Mouse (Mus musculus): ENCODE data around the gene Ttc22.

The Ttc22 gene

DNA sequence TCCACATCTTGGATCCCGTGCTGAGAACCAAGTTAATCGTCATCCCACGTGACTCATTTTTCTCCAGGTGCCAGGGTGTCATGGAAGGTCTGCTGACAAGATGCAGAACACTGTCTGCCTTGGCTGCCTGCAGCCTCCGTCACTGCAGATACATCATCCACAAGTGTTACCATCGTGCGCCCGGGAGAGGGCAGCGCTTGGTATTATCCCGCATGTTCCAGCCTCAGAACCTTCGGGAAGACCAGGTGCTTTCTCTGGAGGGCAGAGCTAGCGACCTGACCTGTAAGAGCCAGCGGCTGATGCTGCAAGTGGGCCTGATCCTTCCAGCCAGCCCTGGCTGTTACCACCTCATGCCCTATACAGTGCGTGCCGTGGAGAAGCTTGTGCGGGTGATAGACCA is 30.8 kb downstream of the Ttc22 start:
- DNase-seq (ENCODE audit: low read depth in 2 of 2, low spot score in 2 of 2), result no peak

DNA sequence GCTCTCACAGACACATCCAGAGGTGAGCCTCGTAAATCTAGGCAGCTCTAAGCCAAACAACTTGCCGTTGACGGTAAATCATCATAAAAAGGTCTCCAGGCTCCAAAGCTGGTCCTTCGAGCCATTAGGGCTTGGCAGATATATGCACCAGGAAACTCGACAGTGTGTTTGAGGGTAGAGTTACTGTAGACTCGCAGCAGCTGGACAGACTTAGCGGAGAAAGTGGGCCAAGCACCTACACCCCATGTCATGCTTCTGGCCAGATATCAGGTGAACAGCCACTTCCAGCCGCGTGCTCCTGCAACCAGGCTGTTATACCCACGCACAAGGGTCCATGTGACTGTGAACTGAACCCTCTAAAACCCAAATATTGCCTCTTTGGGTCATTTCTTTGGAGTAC is 33.4 kb downstream of the Ttc22 start:
- no peak for DNase-seq (ENCODE audit: low read depth in 2 of 2, low spot score in 2 of 2)

DNA sequence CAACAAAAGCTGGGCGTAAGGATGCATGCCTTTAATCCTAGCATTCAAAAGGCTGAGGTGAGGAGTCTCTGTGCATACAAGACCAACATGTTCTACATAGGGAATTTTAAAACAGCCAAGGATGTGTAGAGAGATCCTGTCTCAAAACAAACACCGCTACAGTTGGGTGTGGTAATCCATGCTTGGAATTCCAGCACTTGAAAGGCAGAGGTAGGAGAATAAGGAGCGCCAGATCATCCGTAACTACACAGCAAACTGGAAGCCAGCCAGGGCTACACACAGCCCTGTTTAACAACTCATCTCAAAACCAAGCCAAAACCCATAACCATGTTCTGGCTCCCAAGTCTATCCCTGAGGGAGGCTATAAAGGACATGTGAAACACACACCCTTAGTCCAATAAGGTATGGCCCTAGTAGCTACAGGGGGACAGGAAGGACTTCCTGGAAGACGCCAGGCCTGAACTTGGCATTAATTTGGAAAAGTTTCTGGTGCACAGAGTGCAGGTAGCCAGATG is 41.8 kb downstream of the Ttc22 start:
- no peak for DNase-seq (ENCODE audit: low read depth in 2 of 2, low spot score in 2 of 2)

DNA sequence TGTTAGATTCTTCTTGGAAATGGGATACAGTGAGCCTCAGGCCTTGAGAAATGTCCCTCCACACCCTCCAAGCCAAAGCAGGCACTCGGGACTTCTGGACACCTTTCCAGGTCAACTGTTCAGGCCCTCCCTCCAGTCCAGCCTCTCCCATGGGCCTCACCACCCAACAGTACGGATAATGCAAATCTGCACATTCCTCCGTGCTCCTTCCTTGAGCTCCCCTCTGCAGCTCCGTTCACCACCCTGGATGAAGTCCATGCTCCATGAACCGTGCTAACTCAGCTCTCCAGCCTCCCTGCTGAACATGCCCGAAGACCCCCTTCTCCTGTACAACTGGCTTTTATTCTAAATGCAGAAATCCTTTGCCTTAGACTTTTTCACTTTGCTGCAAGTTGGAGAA is 42.5 kb downstream of the Ttc22 start:
- DNase-seq (ENCODE audit: low read depth in 2 of 2, low spot score in 2 of 2), result no peak

DNA sequence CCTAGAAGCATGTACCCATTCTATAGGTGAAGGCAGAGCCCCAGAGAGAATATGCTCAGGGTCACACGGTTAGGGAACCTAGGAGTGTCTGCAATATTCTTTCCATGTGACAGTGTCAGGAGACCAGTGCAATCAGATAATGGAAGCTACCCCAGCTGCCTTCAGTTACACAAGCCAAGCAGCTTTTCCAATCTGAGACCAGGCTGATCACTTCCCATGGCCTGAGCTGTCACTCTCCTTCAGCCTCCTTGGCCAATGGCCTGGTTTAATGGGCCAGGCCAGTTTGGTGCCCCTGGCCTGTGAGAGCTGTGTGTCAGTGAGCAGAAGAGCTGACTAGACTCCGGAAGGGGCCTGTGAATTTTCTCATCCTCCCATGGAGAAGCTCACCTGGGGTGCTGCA is 43.0 kb downstream of the Ttc22 start:
- no peak for DNase-seq (ENCODE audit: low read depth in 2 of 2, low spot score in 2 of 2)

DNA sequence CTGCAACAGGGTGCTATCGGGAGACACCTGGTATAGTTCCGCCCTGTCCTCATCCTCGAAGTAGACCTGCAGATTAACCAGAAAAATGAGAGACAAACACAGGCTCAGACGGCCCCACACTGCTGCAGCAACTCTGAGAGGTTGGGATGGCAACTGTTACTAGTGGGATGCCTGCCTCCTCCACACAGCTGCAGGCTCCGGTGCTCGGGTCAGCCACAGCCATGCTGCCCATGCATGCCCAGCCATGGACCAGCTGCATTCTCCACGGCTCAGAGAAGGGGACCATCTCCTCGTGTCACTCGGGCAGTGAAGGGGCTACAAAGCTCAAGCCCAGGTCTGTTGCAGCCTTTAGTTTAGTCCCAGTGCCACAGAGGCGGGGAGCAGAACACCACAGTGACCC is 43.4 kb downstream of the Ttc22 start:
- DNase-seq (ENCODE audit: low read depth in 2 of 2, low spot score in 2 of 2), result no peak

DNA sequence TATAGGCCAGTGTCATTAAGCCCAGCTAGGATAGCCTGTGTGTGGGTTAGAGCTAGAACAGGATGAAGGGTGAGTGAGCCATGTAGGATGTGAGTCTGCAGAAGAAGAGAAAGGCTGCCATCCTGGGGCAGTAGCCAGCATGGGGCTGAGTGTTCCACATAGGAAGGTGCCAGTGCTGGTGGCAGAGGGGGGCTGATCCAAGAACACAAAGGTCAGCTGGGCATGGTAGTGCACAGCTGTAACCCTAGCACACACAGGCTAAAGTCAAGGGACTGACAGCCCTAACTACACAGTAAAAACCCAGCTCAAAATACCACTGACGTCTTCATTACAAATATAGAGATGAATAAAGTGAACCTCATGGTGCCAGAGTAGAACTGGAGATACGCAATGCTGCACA is 44.3 kb downstream of the Ttc22 start:
- DNase-seq (ENCODE audit: low read depth in 2 of 2, low spot score in 2 of 2), result no peak

DNA sequence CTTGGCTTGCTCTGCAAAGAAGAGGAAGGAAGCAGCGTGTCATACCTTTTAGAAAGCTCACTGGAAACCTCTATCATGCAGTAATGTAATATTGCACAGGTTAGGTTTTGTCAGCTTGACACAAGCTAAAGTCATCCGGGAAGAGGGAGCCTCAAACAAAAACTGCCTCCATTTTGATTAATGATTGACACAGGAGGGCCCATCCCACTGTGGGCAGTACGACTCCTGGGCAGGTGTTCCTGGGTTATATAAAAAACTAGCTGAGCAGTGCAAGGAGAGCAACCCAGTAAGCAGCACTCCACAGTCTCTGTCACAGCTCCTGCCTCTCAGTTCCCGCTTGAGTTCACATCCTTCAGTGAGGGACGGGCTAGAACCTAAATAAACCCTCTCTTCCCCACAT is 54.5 kb downstream of the Ttc22 start:
- DNase-seq (ENCODE audit: low read depth in 2 of 2, low spot score in 2 of 2), result no peak

DNA sequence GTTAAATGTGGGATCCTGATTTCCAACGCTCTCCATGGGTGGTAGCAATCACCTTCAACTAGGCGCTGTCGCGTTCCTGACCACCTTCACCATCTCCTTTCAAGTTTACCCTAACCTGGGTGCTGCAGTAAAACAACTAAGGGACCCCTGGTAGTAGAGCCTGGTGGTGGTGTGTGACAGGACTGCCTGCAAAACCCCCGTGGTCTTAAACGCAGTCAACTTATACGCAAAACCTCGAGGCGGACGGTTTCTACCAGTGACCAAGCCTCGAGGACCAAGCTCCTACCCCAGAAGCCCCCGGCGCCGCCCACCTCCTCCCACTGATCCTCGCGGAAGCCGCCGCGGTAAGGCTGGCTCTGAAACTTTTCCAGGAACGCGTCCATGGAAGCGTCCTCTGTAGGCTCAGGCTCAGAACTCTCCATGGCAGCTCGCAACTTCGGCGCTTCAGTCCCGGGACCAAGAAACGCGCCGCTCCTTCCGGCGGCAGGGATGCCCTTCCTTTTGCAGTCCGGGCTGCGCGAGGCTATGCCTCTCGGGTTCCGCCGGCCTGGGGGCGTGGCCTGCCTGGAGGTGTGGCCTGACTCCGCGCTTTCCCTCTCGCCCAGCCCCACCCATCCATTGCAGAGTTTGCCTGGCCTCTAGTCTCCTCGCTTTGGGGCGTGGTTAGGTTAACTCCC is 56.3 kb downstream of the Ttc22 start, which contains the start of gene Ttc4:
TSS of gene Ttc4 (minus strand) at position 503 of the 677 bp plus-strand sequence.
- peak; percentile 86 to 91 for DNase-seq (ENCODE audit: low read depth in 2 of 2, low spot score in 2 of 2)

DNA sequence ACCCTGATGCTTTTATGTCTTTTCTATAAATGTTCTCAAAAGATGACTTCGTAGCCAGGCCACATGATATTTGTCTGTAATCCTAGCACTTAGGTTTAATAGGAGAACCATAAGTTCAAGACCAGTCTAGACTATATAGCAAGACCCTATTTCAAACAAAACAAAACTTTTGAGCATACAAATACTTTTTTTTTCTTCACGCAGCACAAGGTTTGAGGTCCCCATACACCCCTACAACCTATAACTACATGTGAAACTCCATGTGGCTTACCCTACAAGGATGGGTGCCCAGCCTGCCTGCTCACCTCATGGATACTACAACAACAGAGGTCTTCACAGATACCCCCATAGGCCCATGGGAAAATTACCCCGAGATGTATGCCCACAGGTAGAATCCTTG is 56.9 kb downstream of the Ttc22 start:
- DNase-seq (ENCODE audit: low read depth in 2 of 2, low spot score in 2 of 2), result no peak

DNA sequence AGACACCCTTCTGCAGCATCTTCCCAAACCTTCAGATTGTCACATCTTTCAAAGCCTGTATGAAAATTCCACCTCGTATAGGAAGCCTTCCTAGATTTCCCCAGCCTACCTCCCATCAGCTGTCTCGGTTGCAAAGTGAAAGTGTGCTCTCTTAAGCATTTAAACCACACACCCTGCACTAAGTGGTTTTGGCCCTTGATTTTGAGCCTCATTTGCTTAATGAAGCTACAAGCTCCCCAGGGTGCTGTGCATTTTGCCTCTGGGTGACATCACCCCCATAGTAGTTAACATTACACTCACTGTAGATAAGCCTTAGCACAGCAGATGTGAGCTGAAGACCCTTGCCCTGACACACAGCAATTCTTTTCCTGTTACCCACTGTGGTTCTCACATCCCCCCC is 58.7 kb downstream of the Ttc22 start:
- no peak for DNase-seq (ENCODE audit: low read depth in 2 of 2, low spot score in 2 of 2)

DNA sequence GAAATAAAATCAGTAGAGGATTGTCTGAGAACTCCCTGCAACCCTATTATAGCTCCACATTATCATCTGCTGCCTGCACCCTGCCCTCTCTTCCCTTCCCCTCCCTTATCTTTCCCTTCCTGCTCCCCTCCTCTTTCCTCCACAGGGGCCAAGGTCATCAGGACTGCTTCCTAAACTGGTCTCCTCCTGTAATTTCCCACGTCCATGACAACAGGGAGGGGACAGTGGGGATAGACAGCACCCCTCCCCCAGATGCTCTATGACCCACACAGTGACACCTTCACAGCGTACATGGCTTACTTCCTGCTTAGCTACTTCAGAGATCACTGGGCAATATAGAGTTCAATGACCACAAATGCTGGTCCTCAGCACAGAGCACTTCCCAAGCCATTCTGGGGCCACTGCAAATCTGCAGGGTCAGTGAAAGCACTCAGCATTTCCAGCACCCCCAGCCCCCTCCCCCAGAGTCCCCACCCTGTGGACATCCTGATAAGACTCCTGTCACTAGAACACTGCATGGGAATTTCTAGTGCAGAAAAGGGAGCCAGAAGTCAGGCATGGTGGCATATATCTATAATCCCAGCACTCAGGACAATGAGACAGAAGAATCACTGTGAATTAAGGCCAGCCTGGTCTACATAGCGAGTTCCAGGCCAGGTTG is 66.5 kb downstream of the Ttc22 start:
- DNase-seq (ENCODE audit: low read depth in 2 of 2, low spot score in 2 of 2), result no peak

Measured in CD8-positive naive resting alpha-beta T cell, adult 2 months (primary cell).